Mouse (Mus musculus): Measurements from ENCODE around the gene Rnf4.
A peak's percentile ranks its signal among the peaks of the same experiment; 100 is the strongest.

The Rnf4 gene

GRCm38 (mm10) chr5:34336775-34337450 lies 824 bp downstream of the Rnf4 start:
- peak; percentile 28 for DNase-seq

- no peak for DNase-seq
Measured at GRCm38 (mm10) chr5:34340246-34340645, 4.2 kb downstream of the Rnf4 start.

- no peak for DNase-seq
Measured at GRCm38 (mm10) chr5:34352084-34352631, 16.1 kb downstream of the Rnf4 start.

GRCm38 (mm10) chr5:34360261-34360660 lies 24.2 kb downstream of the Rnf4 start:
- no peak for DNase-seq

GRCm38 (mm10) chr5:34363115-34363514 lies 27.0 kb downstream of the Rnf4 start:
- no peak for DNase-seq

GRCm38 (mm10) chr5:34368551-34369290 lies 32.6 kb downstream of the Rnf4 start:
- no peak for DNase-seq

GRCm38 (mm10) chr5:34369341-34370021 lies 33.4 kb downstream of the Rnf4 start, which contains the start of gene Fam193a:
Fam193a (plus strand) TSS chr5:34369933.
- DNase-seq, result peak; percentile 97

GRCm38 (mm10) chr5:34370022-34370823 lies 34.1 kb downstream of the Rnf4 start:
- peak; percentile 29 for DNase-seq

GRCm38 (mm10) chr5:34370840-34371239 lies 34.8 kb downstream of the Rnf4 start:
- no peak for DNase-seq

- no peak for DNase-seq
Measured at GRCm38 (mm10) chr5:34372141-34372540, 36.1 kb downstream of the Rnf4 start.

GRCm38 (mm10) chr5:34372541-34372940 lies 36.5 kb downstream of the Rnf4 start:
- no peak for DNase-seq

GRCm38 (mm10) chr5:34378787-34379186 lies 42.7 kb downstream of the Rnf4 start:
- DNase-seq, result no peak

GRCm38 (mm10) chr5:34381700-34382099 lies 45.6 kb downstream of the Rnf4 start:
- no peak for DNase-seq

GRCm38 (mm10) chr5:34385616-34386015 lies 49.5 kb downstream of the Rnf4 start:
- no peak for DNase-seq

GRCm38 (mm10) chr5:34386744-34387143 lies 50.7 kb downstream of the Rnf4 start:
- no peak for DNase-seq

- no peak for DNase-seq
Measured at GRCm38 (mm10) chr5:34393251-34393650, 57.2 kb downstream of the Rnf4 start.

GRCm38 (mm10) chr5:34395347-34395746 lies 59.3 kb downstream of the Rnf4 start:
- DNase-seq, result no peak

GRCm38 (mm10) chr5:34395850-34396540 lies 59.9 kb downstream of the Rnf4 start:
- DNase-seq, result no peak

GRCm38 (mm10) chr5:34397866-34398265 lies 61.8 kb downstream of the Rnf4 start:
- DNase-seq, result no peak

GRCm38 (mm10) chr5:34398326-34398725 lies 62.2 kb downstream of the Rnf4 start:
- DNase-seq, result no peak
